Mouse (Mus musculus): ENCODE measurements around the gene Crybg3. TPM values are rescaled to one million over a fixed set of nuclear protein-coding genes. Genes with fewer than 3 reads are reported as not detected.

Gene Crybg3
- polyA plus RNA-seq, 1 experiment from 2014 or later: 8.4 TPM

DNA sequence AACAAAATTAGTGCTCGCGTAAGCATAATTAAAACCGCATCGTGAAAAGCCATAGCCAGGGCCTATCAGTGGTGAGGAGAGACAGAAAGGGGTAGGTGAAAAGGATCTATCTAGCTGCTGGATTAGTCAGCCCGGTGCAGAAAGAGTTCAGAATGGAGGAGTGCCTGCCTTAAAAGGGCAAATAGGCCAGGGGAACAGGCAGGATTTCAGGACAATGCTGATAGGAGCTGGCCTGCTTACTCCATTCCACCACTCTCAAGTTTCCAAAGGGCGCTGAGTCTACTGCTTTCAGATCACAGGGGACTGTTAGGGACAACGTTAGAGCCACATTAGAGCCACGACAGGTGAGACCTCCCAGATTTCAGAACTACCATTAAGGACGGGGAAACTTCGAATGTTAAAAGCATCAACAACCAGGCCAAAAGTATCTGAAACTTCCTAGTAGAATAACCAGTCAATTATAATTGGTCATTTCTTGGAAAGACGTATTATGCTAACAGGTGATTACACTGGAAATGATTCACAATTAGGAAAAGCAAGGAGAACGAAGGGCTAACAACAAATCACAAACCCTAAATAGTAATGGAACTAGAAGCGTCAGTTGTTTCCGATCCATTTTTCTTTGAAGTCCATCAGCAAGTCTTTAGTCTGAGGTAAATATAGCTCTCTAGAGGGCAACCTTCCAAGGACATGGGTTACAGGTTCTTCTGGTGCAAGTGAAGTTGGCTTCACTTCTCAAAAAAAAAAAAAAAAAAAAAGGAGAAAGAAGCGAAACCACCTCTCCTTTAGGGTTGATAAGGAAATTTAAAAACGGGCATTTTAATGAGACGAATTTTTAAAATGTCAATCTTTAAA is 1.1 kb downstream of the Crybg3 start:
- peak overlapping the region; percentile 85 for H3K4me3 ChIP-seq (replicated peaks)
- no peaks in the 10 kb centered on the region for H3K27me3 ChIP-seq
- 18% methylated on average over 17 of the region's 17 CpGs for WGBS
- H3K27ac ChIP-seq: peak overlapping the region; percentile 92
- peak overlapping the region; percentile 86 for H3K9ac ChIP-seq
- H3K4me2 ChIP-seq: peak overlapping the region; percentile 74
- peaks cover 26% of the 10 kb centered on the region for H3K4me1 ChIP-seq
- no peak for ATAC-seq (replicated peaks; ENCODE audit: low FRiP score)
- H3K36me3 ChIP-seq: no peaks in the 10 kb centered on the region
- H3K9me3 ChIP-seq (replicated peaks): 0 out of 2 replicates have a peak, but pooled peaks cover 2% of the 10 kb centered on the region

DNA sequence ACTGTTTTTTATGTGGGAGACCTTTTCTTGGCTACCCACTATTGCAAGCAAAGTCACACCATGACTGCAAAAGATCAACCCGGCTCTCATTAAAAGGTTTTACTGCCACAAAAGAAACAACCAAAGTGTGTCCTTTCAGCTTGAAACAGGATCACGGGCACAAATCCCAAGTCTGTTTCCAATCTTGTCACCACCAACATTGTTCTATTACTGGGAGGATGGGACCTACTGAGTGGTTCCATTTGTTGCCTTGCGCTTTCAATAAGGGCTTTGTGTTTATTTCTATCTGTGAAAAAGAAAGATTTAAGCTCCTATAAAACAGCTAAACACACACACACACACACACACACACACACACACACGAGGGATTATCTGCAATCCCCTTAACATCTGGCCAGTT is 1.8 kb downstream of the Crybg3 start:
- H3K9ac ChIP-seq: no peak overlapping the region
- no peaks in the 10 kb centered on the region for H3K36me3 ChIP-seq
- H3K4me3 ChIP-seq (replicated peaks): peak overlapping the region; percentile 85
- peaks cover 20% of the 10 kb centered on the region for H3K4me1 ChIP-seq
- WGBS: 30% methylated on average over 4 of the region's 4 CpGs
- H3K4me2 ChIP-seq: peak overlapping the region; percentile 74
- 0 out of 2 replicates have a peak, but pooled peaks cover 2% of the 10 kb centered on the region for H3K9me3 ChIP-seq (replicated peaks)
- no peak for ATAC-seq (replicated peaks; ENCODE audit: low FRiP score)
- no peaks in the 10 kb centered on the region for H3K27me3 ChIP-seq
- 0 out of 2 replicates have a peak overlapping the region, but pooled peaks have one; percentile 6 for H3K27ac ChIP-seq

DNA sequence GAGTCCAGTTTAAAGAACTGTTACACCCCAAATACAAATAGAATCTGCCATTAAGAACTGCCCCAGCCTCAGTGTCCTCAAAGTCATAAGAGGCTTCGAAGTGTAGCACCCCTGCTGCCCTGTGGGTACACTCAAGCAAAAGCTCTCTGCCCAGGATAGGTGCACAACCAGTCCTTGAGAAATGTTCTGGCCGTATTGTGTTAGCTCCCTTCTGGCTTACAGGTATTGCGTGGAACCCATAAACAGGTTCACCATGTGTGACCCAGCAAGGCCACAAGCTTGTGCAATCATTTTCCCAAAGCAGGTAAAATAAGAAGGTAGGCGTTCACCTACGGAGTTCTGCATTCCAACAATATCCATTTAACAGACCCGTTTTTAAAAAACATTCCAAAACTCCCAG is 3.5 kb downstream of the Crybg3 start:
- H3K4me3 ChIP-seq (replicated peaks): no peak overlapping the region
- H3K36me3 ChIP-seq: no peaks in the 10 kb centered on the region
- WGBS: 95% methylated on average over 6 of the region's 6 CpGs
- H3K27ac ChIP-seq: no peak overlapping the region
- H3K4me1 ChIP-seq: peaks cover 19% of the 10 kb centered on the region
- 0 out of 2 replicates have a peak, but pooled peaks cover 2% of the 10 kb centered on the region for H3K9me3 ChIP-seq (replicated peaks)
- no peak overlapping the region for H3K9ac ChIP-seq
- no peak for ATAC-seq (replicated peaks; ENCODE audit: low FRiP score)
- H3K4me2 ChIP-seq: no peak overlapping the region
- H3K27me3 ChIP-seq: no peaks in the 10 kb centered on the region

DNA sequence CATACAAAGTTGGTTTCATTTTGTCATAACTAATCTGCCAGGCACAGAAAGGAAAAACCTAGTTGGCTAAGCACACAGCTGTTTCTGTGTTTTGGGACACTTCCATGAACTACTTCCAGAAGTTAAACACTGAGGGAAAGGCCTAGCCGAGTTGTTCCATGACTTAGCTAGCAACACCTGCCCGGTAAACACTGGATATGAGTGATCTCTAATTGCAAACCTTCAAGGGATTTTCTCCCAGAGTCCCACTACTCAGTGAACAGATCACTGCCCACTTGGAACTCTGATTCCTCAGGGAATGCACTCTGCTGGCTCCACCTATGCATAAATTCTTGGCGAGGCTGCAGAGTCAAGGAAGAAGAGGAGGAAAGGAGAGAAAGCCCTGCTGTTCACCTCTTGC is 6.1 kb downstream of the Crybg3 start:
- Histone ChIP-seq H3K4me2 (no peak overlapping the region), H3K36me3 (no peaks in the 10 kb centered on the region), H3K9me3 (replicated peaks) (no peaks in the 10 kb centered on the region), H3K4me3 (replicated peaks) (no peak overlapping the region), H3K4me1 (peaks cover 16% of the 10 kb centered on the region), H3K9ac (no peak overlapping the region), H3K27ac (no peak overlapping the region), H3K27me3 (no peaks in the 10 kb centered on the region)
- ATAC-seq (replicated peaks; ENCODE audit: low FRiP score): peak; percentile 47; the same call in 1 of the 2 replicates
- 57% methylated on average over 3 of the region's 3 CpGs for WGBS

DNA sequence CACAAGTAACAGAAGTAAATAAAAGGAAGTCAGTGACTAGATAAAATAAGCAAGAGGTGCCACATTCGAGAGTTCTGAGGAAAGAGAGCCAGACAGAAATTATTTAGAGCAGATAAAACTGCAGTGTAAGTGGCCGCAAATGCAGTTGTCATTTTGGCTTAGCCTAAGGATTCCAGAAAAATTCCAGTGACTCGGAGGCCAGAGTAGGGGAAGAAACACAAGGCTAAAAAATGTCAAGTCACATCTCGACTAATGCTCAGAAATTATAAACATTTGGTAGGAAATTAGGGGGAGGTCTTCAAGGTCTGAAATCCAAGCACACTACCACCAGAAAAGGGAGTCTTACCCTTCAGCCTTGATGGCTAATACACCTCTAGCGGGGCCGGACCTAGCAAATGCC is 10.0 kb downstream of the Crybg3 start:
- Histone ChIP-seq H3K4me2 (no peak overlapping the region), H3K4me3 (replicated peaks) (no peak overlapping the region), H3K27ac (no peak overlapping the region), H3K36me3 (no peaks in the 10 kb centered on the region), H3K4me1 (peaks cover 16% of the 10 kb centered on the region), H3K9ac (no peak overlapping the region), H3K27me3 (no peaks in the 10 kb centered on the region), H3K9me3 (replicated peaks) (no peaks in the 10 kb centered on the region)
- ATAC-seq (replicated peaks; ENCODE audit: low FRiP score): no peak
- 65% methylated on average over 6 of the region's 6 CpGs for WGBS

DNA sequence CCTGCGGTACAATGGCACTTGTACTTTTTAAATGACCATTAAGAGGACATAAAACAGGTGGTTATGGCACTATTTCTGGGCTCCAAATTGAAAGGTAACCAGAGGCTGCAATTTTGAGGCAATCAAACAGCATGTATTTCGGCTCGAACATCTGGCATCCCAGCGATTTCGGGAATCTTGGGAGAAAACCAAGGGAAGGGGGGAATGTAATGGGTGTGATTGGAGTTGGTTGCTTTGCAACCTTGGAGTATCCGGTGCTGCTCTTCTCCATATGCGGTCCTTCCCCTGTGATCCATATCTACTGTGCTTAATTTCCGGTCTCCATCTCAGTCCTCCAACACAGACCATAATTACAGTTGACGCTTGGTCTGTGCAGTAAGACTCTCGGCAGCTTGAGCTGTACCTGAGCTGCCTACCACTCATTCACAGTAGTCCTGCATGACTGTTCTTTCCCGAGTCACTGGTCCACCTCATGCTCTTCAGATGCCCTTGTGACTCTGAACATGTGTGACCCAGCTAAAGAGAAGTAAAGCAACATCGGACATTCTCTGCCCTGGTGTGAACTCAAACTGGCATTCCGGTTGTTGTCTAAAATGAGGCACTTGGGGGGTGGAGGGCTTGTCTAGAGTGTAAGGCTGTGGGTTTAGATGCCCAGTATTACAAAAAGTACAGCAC is 12.3 kb downstream of the Crybg3 start:
- no peak overlapping the region for H3K9ac ChIP-seq
- H3K27ac ChIP-seq: no peak overlapping the region
- WGBS: 85% methylated on average over 13 of the region's 13 CpGs
- H3K36me3 ChIP-seq: no peaks in the 10 kb centered on the region
- H3K4me2 ChIP-seq: no peak overlapping the region
- no peaks in the 10 kb centered on the region for H3K9me3 ChIP-seq (replicated peaks)
- no peak overlapping the region for H3K4me3 ChIP-seq (replicated peaks)
- ATAC-seq (replicated peaks; ENCODE audit: low FRiP score): no peak
- peaks cover 14% of the 10 kb centered on the region for H3K4me1 ChIP-seq
- H3K27me3 ChIP-seq: no peaks in the 10 kb centered on the region

DNA sequence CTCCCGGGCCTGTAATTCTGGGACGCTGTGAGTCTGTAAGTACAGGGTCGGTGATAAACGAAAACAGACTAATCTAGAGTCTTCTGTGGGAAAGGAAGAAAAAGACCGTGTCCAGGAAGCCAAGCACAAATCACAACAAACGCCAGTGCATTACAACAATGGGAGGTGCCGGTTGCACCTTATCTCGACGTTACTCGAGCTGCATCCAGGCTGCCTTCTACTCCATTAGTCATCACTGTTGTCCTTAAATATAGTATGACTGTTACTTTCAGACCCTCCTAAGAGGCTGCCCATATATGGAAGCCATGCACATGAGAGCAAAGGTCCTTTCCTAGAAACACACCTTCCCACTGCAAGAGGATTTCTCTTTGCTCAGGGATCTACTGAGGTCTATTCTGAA is 13.0 kb downstream of the Crybg3 start:
- 74% methylated on average over 10 of the region's 10 CpGs for WGBS
- H3K36me3 ChIP-seq: no peaks in the 10 kb centered on the region
- peaks cover 14% of the 10 kb centered on the region for H3K4me1 ChIP-seq
- H3K4me3 ChIP-seq (replicated peaks): no peak overlapping the region
- H3K4me2 ChIP-seq: no peak overlapping the region
- no peak for ATAC-seq (replicated peaks; ENCODE audit: low FRiP score)
- H3K9me3 ChIP-seq (replicated peaks): no peaks in the 10 kb centered on the region
- H3K27ac ChIP-seq: no peak overlapping the region
- H3K9ac ChIP-seq: no peak overlapping the region
- H3K27me3 ChIP-seq: no peaks in the 10 kb centered on the region

DNA sequence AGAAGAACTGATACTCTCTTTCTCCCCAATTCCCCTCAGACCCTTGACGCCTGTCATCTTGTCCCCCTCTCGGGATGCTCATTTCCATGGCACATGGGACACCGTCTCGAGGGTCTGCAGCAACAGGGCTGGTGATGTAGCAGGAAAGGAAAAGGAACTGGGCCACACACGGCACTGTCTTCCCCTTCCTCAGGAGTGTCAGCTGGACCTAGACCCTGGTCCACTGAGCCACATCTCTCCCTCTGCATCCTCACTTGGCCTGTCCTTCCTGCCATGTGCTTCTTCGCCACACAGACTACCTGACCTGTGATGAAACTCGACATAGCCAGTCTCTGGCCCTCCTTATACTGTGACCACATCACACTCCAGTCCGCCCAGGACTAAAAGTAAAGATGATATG is 13.9 kb downstream of the Crybg3 start:
- Histone ChIP-seq H3K4me3 (replicated peaks) (no peak overlapping the region), H3K27ac (0 out of 2 replicates have a peak overlapping the region, but pooled peaks have one; percentile 13), H3K4me2 (no peak overlapping the region), H3K9ac (no peak overlapping the region), H3K4me1 (peaks cover 14% of the 10 kb centered on the region), H3K36me3 (no peaks in the 10 kb centered on the region), H3K9me3 (replicated peaks) (no peaks in the 10 kb centered on the region), H3K27me3 (no peaks in the 10 kb centered on the region)
- ATAC-seq (replicated peaks; ENCODE audit: low FRiP score): no peak; the same call in 1 of the 2 replicates
- WGBS: 89% methylated on average over 8 of the region's 8 CpGs

DNA sequence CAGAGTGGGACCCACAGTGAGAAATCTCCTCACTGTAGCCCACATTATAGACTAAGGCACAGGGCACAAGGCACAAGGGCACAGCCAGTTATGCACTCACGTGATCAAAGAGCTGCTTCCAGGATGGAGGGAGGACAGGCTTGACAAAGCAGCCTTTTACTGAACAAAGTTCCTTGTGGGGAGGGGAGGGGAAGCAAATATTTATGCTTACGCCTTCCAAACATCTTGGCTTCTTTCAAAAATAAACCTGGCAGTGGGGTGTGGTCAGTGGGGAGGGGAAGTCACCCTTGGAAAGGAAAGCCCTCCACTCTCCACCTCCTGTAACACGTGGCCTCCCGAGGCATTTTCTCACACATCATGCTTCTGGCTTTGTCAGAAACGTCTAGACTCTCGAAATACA is 14.5 kb downstream of the Crybg3 start:
- Histone ChIP-seq H3K4me2 (no peak overlapping the region), H3K9me3 (replicated peaks) (no peaks in the 10 kb centered on the region), H3K4me1 (peaks cover 14% of the 10 kb centered on the region), H3K27me3 (no peaks in the 10 kb centered on the region), H3K27ac (0 out of 2 replicates have a peak overlapping the region, but pooled peaks have one; percentile 13), H3K36me3 (no peaks in the 10 kb centered on the region), H3K9ac (no peak overlapping the region), H3K4me3 (replicated peaks) (no peak overlapping the region)
- peak; percentile 90 for ATAC-seq (replicated peaks; ENCODE audit: low FRiP score)
- WGBS: 31% methylated on average over 6 of the region's 6 CpGs

DNA sequence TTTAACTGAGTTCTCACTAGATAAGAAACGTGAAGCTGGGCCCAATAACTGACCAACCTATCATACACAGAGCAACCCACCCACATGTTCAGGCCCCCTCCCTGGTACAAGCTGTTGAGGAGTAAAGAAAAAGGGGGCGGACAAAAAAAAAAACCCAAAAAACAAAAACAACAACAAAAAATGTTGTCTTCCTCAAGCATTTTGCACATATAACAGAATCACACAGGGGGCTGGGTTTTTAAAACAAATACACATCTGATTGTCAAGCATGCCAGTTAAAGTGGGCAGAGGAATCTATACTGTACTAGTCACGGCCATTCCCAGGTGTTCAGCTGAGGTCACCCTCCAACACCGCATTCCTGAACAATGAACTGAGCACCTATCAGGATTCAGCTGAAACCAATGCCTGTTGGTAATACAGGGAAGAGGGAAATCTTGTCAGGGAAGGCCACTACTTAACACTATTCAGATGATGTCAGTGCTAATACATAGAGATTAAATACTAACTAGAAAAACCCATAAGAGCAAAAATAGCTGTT is 15.0 kb downstream of the Crybg3 start:
- no peaks in the 10 kb centered on the region for H3K27me3 ChIP-seq
- H3K27ac ChIP-seq: no peak overlapping the region
- no peaks in the 10 kb centered on the region for H3K9me3 ChIP-seq (replicated peaks)
- H3K9ac ChIP-seq: no peak overlapping the region
- H3K4me1 ChIP-seq: peaks cover 14% of the 10 kb centered on the region
- ATAC-seq (replicated peaks; ENCODE audit: low FRiP score): no peak; the same call in none of the 2 replicates
- no peaks in the 10 kb centered on the region for H3K36me3 ChIP-seq
- H3K4me3 ChIP-seq (replicated peaks): no peak overlapping the region
- no peak overlapping the region for H3K4me2 ChIP-seq
- 81% methylated on average over 4 of the region's 4 CpGs for WGBS

DNA sequence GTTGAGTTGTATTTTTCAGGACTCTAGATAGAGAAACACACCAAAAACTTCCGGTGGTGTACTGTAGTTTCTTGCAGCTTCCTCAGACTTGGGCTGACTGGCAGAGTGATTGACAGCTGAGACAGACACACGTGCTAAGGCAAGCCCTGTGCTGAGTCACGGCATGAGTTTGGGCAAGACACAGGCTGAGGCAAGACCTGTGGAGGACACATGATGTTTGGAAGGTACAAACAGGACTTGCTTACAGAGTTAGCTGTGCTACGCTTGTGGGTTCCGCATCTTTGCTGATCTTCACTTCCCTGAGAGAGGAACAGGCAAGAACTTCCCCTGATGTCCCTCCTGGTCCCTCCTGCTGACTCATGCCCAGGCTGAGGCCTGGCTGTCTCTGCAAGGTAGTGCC is 17.3 kb downstream of the Crybg3 start:
- Histone ChIP-seq H3K9ac (no peak overlapping the region), H3K4me1 (peaks cover 16% of the 10 kb centered on the region), H3K4me3 (replicated peaks) (no peak overlapping the region), H3K36me3 (no peaks in the 10 kb centered on the region), H3K4me2 (no peak overlapping the region), H3K27ac (no peak overlapping the region), H3K27me3 (no peaks in the 10 kb centered on the region), H3K9me3 (replicated peaks) (no peaks in the 10 kb centered on the region)
- no peak for ATAC-seq (replicated peaks; ENCODE audit: low FRiP score)
- 89% methylated on average over 5 of the region's 5 CpGs for WGBS

DNA sequence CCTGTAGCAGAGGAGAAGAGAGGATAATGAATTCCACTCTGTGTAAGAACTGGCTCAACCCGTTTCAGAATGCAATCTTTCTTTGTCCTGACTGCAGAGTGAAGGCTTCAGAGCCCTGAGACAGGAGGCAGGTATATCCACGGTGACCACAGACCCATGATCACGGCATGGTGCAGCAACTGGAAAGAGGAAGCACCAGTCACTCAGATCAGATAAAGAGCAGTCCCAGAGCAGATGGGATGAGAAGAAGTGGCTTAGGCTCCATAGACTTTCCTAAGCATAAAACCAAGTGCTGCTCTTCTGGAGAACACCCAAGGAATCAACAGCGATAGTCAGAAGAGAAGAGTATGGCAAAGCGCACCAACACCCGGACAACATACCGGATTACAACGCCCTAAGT is 21.5 kb downstream of the Crybg3 start:
- peaks cover 3% of the 10 kb centered on the region; the same call in 1 of the 2 replicates for H3K4me1 ChIP-seq
- H3K27ac ChIP-seq: no peak overlapping the region
- no peaks in the 10 kb centered on the region for H3K9me3 ChIP-seq (replicated peaks)
- 84% methylated on average over 8 of the region's 8 CpGs for WGBS
- no peaks in the 10 kb centered on the region for H3K27me3 ChIP-seq
- no peaks in the 10 kb centered on the region for H3K36me3 ChIP-seq
- no peak for ATAC-seq (replicated peaks; ENCODE audit: low FRiP score)
- no peak overlapping the region for H3K9ac ChIP-seq
- no peak overlapping the region for H3K4me3 ChIP-seq (replicated peaks)
- no peak overlapping the region for H3K4me2 ChIP-seq
